Comparison of ENCODE assay signal across 31 mouse cellular contexts in the genomic region with DNA sequence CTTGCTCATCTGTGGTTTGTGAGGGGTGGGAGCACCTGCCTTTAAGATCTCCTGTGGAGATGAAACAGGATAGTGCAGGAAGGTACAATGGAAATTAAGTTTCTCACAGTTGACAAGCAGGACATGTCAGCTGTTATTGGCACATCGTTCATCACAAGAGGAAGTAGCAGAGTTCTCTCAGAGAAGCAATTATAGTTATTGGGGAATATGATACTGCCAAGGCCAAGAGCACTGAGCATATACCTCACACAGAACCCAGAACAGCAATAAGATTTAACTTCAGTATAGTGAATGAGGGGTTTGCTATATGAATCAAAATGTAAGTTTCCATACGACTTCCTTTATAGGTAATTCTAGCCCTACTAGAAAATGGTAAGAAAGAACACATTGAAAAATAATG.
"Had no signal": no experiment of that assay in that cellular context is flagged by ENCODE, and none has a peak within 500 bp of the region (broad histone marks: within the 10 kb centered on the region; RNA-seq: fewer than 3 reads in every experiment).

No protein-coding gene starts in this region.

- H3K4me2 ChIP-seq: limb, embryonic 12.5 days; limb, embryonic 15.5 days; liver, embryonic 11.5 days; liver, embryonic 12.5 days; liver, embryonic 13.5 days; liver, embryonic 15.5 days; lung, embryonic 14.5 days; lung, embryonic 15.5 days; midbrain, embryonic 11.5 days; midbrain, embryonic 12.5 days; midbrain, embryonic 13.5 days; midbrain, embryonic 15.5 days; neural tube, embryonic 12.5 days; neural tube, embryonic 13.5 days had no signal

- H3K9ac ChIP-seq: limb, embryonic 12.5 days; limb, embryonic 15.5 days; liver, embryonic 12.5 days; liver, embryonic 13.5 days; liver, embryonic 14.5 days; liver, embryonic 15.5 days; lung, embryonic 14.5 days; lung, embryonic 15.5 days; midbrain, embryonic 12.5 days; midbrain, embryonic 13.5 days; midbrain, embryonic 15.5 days; neural tube, embryonic 12.5 days; neural tube, embryonic 13.5 days had no signal

- H3K4me1 ChIP-seq: limb, embryonic 15.5 days; liver, embryonic 12.5 days; liver, embryonic 13.5 days; liver, embryonic 15.5 days; lung, embryonic 15.5 days; megakaryocyte, embryonic 14.5 days; midbrain, embryonic 10.5 days; midbrain, embryonic 12.5 days; midbrain, embryonic 13.5 days; midbrain, embryonic 15.5 days; neural tube, embryonic 12.5 days; neural tube, embryonic 13.5 days had no signal

- H3K27ac ChIP-seq: left cerebral cortex, adult 2 months; limb, embryonic 12.5 days; limb, embryonic 15.5 days; liver, embryonic 12.5 days; liver, embryonic 13.5 days; liver, embryonic 14.5 days; liver, embryonic 15.5 days; lung, embryonic 15.5 days; macrophage; midbrain, embryonic 10.5 days; midbrain, embryonic 12.5 days; midbrain, embryonic 13.5 days; midbrain, embryonic 15.5 days; neural tube, embryonic 12.5 days; neural tube, embryonic 13.5 days had no signal

- ATAC-seq: liver, embryonic 12.5 days; lung, postnatal 0 days; midbrain, embryonic 13.5 days; midbrain, embryonic 15.5 days; midbrain, embryonic 16.5 days had no signal

- H3K9me3 ChIP-seq: limb, embryonic 12.5 days; limb, embryonic 15.5 days; liver, embryonic 12.5 days; liver, embryonic 13.5 days; liver, embryonic 15.5 days; lung, embryonic 15.5 days; megakaryocyte, embryonic 14.5 days; midbrain, embryonic 10.5 days; midbrain, embryonic 12.5 days; midbrain, embryonic 13.5 days; midbrain, embryonic 15.5 days; neural tube, embryonic 12.5 days; neural tube, embryonic 13.5 days had no signal

- DNase-seq: layer of hippocampus, postnatal 36 days; left cerebral cortex, postnatal 4 days; liver; liver, embryonic 13.5 days; lung, adult 18-20 months; lung, adult 2 months; lung, embryonic 14.5 days; lung, postnatal 10 days; lung, postnatal 14 days; lung, postnatal 36 days; midbrain, embryonic 14.5 days had no signal

- H3K36me3 ChIP-seq: limb, embryonic 12.5 days; limb, embryonic 15.5 days; liver, embryonic 12.5 days; liver, embryonic 13.5 days; liver, embryonic 15.5 days; lung, embryonic 15.5 days; midbrain, embryonic 10.5 days; midbrain, embryonic 12.5 days; midbrain, embryonic 13.5 days; midbrain, embryonic 15.5 days; neural tube, embryonic 12.5 days; neural tube, embryonic 13.5 days had no signal

- H3K27me3 ChIP-seq: limb, embryonic 12.5 days; limb, embryonic 15.5 days; liver, embryonic 12.5 days; liver, embryonic 13.5 days; liver, embryonic 15.5 days; lung, embryonic 15.5 days; megakaryocyte, embryonic 14.5 days; midbrain, embryonic 12.5 days; midbrain, embryonic 13.5 days; midbrain, embryonic 15.5 days; neural tube, embryonic 12.5 days; neural tube, embryonic 13.5 days had no signal

- H3K4me3 ChIP-seq: left cerebral cortex, adult 2 months; limb, embryonic 12.5 days; limb, embryonic 15.5 days; liver, embryonic 12.5 days; liver, embryonic 13.5 days; liver, embryonic 15.5 days; lung, embryonic 15.5 days; megakaryocyte, embryonic 14.5 days; midbrain, embryonic 10.5 days; midbrain, embryonic 12.5 days; midbrain, embryonic 13.5 days; midbrain, embryonic 15.5 days; myocyte; neural tube, embryonic 12.5 days; neural tube, embryonic 13.5 days had no signal
